Mouse (Mus musculus) embryo, embryonic 11.5 days (tissue): ENCODE measurements around the gene Dnajc5.

Source experiments
- DNase-seq: peaks from one replicate; pipeline ENCODE4 v3.0.0-alpha.2; 2012; ENCODE audit warnings: low read depth, low spot score

Dnajc5 gene

GRCm38 (mm10) chr2:181572921-181573920 is 52.9 kb downstream of the Dnajc5 start:
- no peak for DNase-seq

GRCm38 (mm10) chr2:181573961-181574360 is 53.7 kb downstream of the Dnajc5 start:
- DNase-seq = no peak

- DNase-seq = no peak
Observed at GRCm38 (mm10) chr2:181574921-181575545, 54.7 kb downstream of the Dnajc5 start.

GRCm38 (mm10) chr2:181576613-181577012 is 56.3 kb downstream of the Dnajc5 start:
- no peak for DNase-seq

- DNase-seq = no peak
Observed at GRCm38 (mm10) chr2:181577126-181577525, 56.8 kb downstream of the Dnajc5 start.

GRCm38 (mm10) chr2:181577981-181578581 is 57.8 kb downstream of the Dnajc5 start:
- no peak for DNase-seq

GRCm38 (mm10) chr2:181578790-181579618 is 58.7 kb downstream of the Dnajc5 start:
- DNase-seq = no peak

- DNase-seq = no peak
Observed at GRCm38 (mm10) chr2:181579681-181580080, 59.4 kb downstream of the Dnajc5 start.

- DNase-seq = no peak
Observed at GRCm38 (mm10) chr2:181580131-181580772, 60.0 kb downstream of the Dnajc5 start.

GRCm38 (mm10) chr2:181581016-181581401 is 60.7 kb downstream of the Dnajc5 start:
- DNase-seq = peak; percentile 84

GRCm38 (mm10) chr2:181581402-181582120 is 61.3 kb downstream of the Dnajc5 start:
- DNase-seq = peak; percentile 71

- no peak for DNase-seq
Observed at GRCm38 (mm10) chr2:181582358-181582757, 62.1 kb downstream of the Dnajc5 start.

- DNase-seq = no peak
Observed at GRCm38 (mm10) chr2:181582939-181583338, 62.7 kb downstream of the Dnajc5 start.

- no peak for DNase-seq
Observed at GRCm38 (mm10) chr2:181583460-181584257, 63.4 kb downstream of the Dnajc5 start.

GRCm38 (mm10) chr2:181584411-181584942 is 64.2 kb downstream of the Dnajc5 start, which contains the start of gene Uckl1:
Gene Uckl1 (minus strand): TSS chr2:181584892.
- DNase-seq = no peak

- no peak for DNase-seq
Observed at GRCm38 (mm10) chr2:181585506-181585905, 65.2 kb downstream of the Dnajc5 start.

- no peak for DNase-seq
Observed at GRCm38 (mm10) chr2:181586124-181586523, 65.8 kb downstream of the Dnajc5 start.

GRCm38 (mm10) chr2:181587796-181588195 is 67.5 kb downstream of the Dnajc5 start:
- DNase-seq = no peak

- DNase-seq = no peak
Observed at GRCm38 (mm10) chr2:181588229-181588780, 68.0 kb downstream of the Dnajc5 start.
